Mouse (Mus musculus) left cerebral cortex, postnatal 25 days (tissue): ENCODE data around the gene Cln5. TPM values are rescaled to one million over a fixed set of nuclear protein-coding genes. Genes with fewer than 3 reads are reported as not detected.
A peak's percentile ranks its signal among the peaks of the same experiment; 100 is the strongest.

Experiments
- DNase-seq, 2 experiments: peaks; one replicate each; pipeline ENCODE4 v3.0.0; 2022; ENCODE audit warnings: low spot score in 2 of 2, mixed read lengths in 1 of 2
- intact Hi-C: fragments of 180-260 bp; cut with DNase I; formaldehyde crosslinking; loops from one replicate; pipeline ENCODE4 v1.15.1; 2025
- total RNA-seq, 2 experiments: library from RNA; stranded (reverse); gene quantifications; 2 replicates each; pipeline ENCODE4 v1.2.3; 2021

The Cln5 gene
- total RNA-seq, 2 experiments from 2014 or later: 9.2 to 9.8 TPM

- no peak for DNase-seq
- intact Hi-C loops: loop anchor here (10.0 kb wide), 2 partner anchors 400 to 610 kb away; no protein-coding TSS in a partner anchor
Observed at GRCm38 (mm10) chr14:103075166-103075565, 5.2 kb downstream of the Cln5 start.

- intact Hi-C loops: loop anchor here (10.0 kb wide), 2 partner anchors 397 to 607 kb away; no protein-coding TSS in a partner anchor
- no peak for DNase-seq
Observed at GRCm38 (mm10) chr14:103077272-103078005, 7.4 kb downstream of the Cln5 start.

- intact Hi-C loops: loop anchor here (10.0 kb wide), 2 partner anchors 397 to 607 kb away; no protein-coding TSS in a partner anchor
- no peak for DNase-seq
Observed at GRCm38 (mm10) chr14:103078006-103078912, 8.2 kb downstream of the Cln5 start.

- peak; percentile 38 to 79 for DNase-seq
- intact Hi-C loops: loop anchor here (10.0 kb wide), 2 partner anchors 395 to 605 kb away; no protein-coding TSS in a partner anchor
Observed at GRCm38 (mm10) chr14:103079209-103079977, 9.4 kb downstream of the Cln5 start.

- intact Hi-C loops: no loop called here
- no peak for DNase-seq
Observed at GRCm38 (mm10) chr14:103085840-103086533, 16.0 kb downstream of the Cln5 start.

GRCm38 (mm10) chr14:103086671-103087324, 16.8 kb downstream of the Cln5 start:
- peak in 1 of 2 experiments; percentile 76 for DNase-seq
- intact Hi-C loops: no loop called here

GRCm38 (mm10) chr14:103087846-103088245, 17.8 kb downstream of the Cln5 start:
- no peak for DNase-seq
- intact Hi-C loops: no loop called here

GRCm38 (mm10) chr14:103088624-103089023, 18.6 kb downstream of the Cln5 start:
- DNase-seq: peak in 1 of 2 experiments; percentile 55
- intact Hi-C loops: no loop called here

GRCm38 (mm10) chr14:103093236-103093635, 23.2 kb downstream of the Cln5 start:
- DNase-seq: no peak
- intact Hi-C loops: no loop called here

GRCm38 (mm10) chr14:103093670-103094069, 23.7 kb downstream of the Cln5 start:
- no peak for DNase-seq
- intact Hi-C loops: no loop called here

GRCm38 (mm10) chr14:103095036-103095435, 25.0 kb downstream of the Cln5 start:
- intact Hi-C loops: no loop called here
- no peak for DNase-seq

- no peak for DNase-seq
- intact Hi-C loops: no loop called here
Observed at GRCm38 (mm10) chr14:103095826-103096225, 25.8 kb downstream of the Cln5 start.

GRCm38 (mm10) chr14:103096621-103097020, 26.6 kb downstream of the Cln5 start:
- DNase-seq: no peak
- intact Hi-C loops: no loop called here

- intact Hi-C loops: no loop called here
- no peak for DNase-seq
Observed at GRCm38 (mm10) chr14:103098213-103098586, 28.2 kb downstream of the Cln5 start.

GRCm38 (mm10) chr14:103098587-103099235, 28.7 kb downstream of the Cln5 start:
- intact Hi-C loops: loop anchor here (1.0 kb wide), 1 partner anchor 28 kb away; the partner anchor contains the start of gene Cln5
- peak; percentile 71 to 83 for DNase-seq

- intact Hi-C loops: loop anchor here (1.0 kb wide), 1 partner anchor 29 kb away; the partner anchor contains the start of gene Cln5
- DNase-seq: peak; percentile 84 to 90
Observed at GRCm38 (mm10) chr14:103099238-103099933, 29.4 kb downstream of the Cln5 start, which contains the start of gene Fbxl3. TSS of gene Fbxl3 (minus strand) at chr14:103099566.

GRCm38 (mm10) chr14:103100296-103100695, 30.3 kb downstream of the Cln5 start:
- intact Hi-C loops: no loop called here
- DNase-seq: no peak
